Mouse (Mus musculus) C2C12 (cell line): Measurements from ENCODE around the gene Morn3.

Experiments used
- CTCF ChIP-seq: IDR thresholded peaks from one replicate; pipeline ENCODE4 v1.5.1; 2011; ENCODE audit not compliant: control insufficient read depth, insufficient read depth, insufficient read length
- FOSL1 ChIP-seq: IDR thresholded peaks from one replicate; pipeline ENCODE4 v1.8.0; 2011; ENCODE audit warnings: mild to moderate bottlenecking, low read length; ENCODE audit not compliant: poor library complexity, insufficient read depth, severe bottlenecking
- MAX ChIP-seq: IDR thresholded peaks from one replicate; pipeline ENCODE4 v1.6.1; 2011; ENCODE audit warnings: mild to moderate bottlenecking, control low read depth

- TF ChIP-seq MAX, result no peak
- TF ChIP-seq CTCF, result no peak
- no peak for TF ChIP-seq FOSL1
Measured at GRCm38 (mm10) chr5:123031312-123031711, 15.5 kb downstream of the Morn3 start.
